Mouse (Mus musculus) neural tube, postnatal 0 days (tissue): ENCODE data around the gene Tmem11. TPM values are rescaled to one million over a fixed set of nuclear protein-coding genes. Genes with fewer than 3 reads are reported as not detected.

Source experiments
- polyA plus RNA-seq: library from polyadenylated mRNA; unstranded; fragments of >200 nt; fragmentation: Nextera tagmentation; extraction: Ambion mirVana; gene quantifications from 2 replicates; pipeline ENCODE4 v1.2.1, GENCODE M21; 2015

Tmem11 gene
- polyA plus RNA-seq: 49.8 and 60.0 TPM in 2 replicates

DNA sequence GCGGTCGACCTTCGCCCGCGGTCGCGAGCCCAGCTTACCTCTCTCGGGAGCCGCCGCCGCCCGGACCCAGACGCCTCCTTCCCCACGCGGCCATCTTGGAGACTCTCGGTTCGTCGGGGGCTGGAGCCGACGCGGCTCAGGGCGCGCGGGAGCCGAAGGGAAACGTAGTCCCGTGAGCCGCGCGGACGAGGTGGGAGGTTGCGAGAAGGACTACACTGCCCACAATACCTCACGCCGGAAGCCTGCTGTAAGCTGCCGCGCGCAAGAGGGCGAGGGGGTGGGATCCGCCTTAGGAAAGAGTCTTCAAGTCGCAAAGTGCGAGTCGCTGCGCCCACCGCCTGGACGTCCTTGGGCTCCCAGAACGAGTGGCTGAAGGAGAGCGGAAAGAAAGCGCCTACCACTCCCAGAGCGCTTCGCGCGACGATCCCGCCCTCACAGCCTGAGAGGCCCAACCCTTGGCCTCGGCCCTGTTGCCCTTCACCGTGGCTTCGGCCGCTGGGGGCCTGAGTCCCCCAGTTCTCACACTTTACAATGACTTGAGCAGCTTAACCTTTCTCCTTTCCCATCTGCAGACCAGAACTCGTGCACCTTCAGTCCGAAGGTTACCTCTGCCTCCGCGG lies at the start of gene Tmem11:
Gene Tmem11 (minus strand): TSS at position 598 of the 620 bp plus-strand sequence.

DNA sequence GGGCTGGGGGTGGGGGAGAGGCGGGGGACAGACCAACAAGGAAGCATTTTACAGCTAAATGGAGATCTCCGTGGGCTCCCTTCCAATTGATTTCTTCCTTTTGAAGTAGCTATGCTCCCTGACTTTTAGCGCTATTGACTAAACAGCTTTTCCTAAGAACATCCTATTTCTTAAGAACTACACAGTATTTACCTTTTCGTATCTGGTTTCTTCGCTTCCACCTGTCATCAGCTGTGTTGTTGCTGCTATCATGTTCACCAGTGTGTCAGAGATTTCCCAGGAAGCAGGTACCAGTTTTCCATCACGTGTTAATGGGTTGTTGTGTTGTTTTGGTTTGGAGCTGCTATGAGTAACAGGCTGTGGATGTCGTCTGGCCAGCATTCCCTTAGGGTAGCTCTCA lies 35.4 kb upstream of the Tmem11 start, which contains the start of gene Natd1:
Gene Natd1 (minus strand): TSS at position 260 of the 400 bp plus-strand sequence.

DNA sequence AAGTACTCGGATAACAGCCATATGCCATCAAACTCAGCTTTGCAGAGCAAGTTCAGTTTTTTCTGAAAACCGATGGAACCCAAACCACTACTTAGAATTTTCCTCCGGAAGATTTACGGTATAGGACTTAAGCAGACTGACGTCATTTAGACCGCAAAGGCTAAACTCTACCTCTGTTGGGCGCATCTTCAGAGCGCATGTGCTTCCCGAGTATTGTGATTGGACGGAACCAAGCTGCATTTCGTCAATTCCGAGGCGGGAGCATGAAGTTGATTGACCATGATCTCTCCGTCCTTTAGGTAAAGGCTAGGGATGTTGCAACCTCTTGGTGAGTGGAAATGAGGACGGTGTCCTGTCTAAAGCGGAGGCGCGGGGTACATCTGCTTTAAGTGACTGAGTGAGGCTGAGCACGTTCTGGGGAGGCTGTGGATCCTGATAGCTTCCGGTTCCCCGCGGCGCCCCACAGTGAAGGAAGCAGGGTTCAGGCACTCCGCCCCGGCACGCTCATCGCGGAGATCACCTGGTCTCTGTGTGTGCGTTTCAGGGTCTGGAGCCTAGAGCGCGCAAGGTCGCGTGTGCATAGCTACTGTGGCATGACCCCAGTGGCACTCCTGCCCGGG lies 48.5 kb downstream of the Tmem11 start, which contains the start of gene Dhrs7b:
Gene Dhrs7b (plus strand): TSS at position 199 of the 620 bp plus-strand sequence.

Other genes with a start within 250 kb of the Tmem11 start
- gene Llgl1, start 179.5 kb downstream of the Tmem11 start, polyA plus RNA-seq: 28.1 and 31.3 TPM in 2 replicates
- 51.7 and 59.7 TPM in 2 replicates for gene Flii, start 152.0 kb downstream of the Tmem11 start, polyA plus RNA-seq
- gene Mief2, start 150.9 kb downstream of the Tmem11 start, polyA plus RNA-seq: 22.4 and 22.6 TPM in 2 replicates
- 4.6 and 5.5 TPM in 2 replicates for gene Top3a, start 101.9 kb downstream of the Tmem11 start, polyA plus RNA-seq
- 2.9 and 3.6 TPM in 2 replicates for gene Smcr8, start 101.7 kb downstream of the Tmem11 start, polyA plus RNA-seq
- gene Shmt1, start 67.6 kb downstream of the Tmem11 start, polyA plus RNA-seq: 4.0 and 6.0 TPM in 2 replicates
- gene Dhrs7b, start 48.6 kb downstream of the Tmem11 start, polyA plus RNA-seq: 36.0 and 38.9 TPM in 2 replicates
- gene Natd1, start 35.5 kb upstream of the Tmem11 start, polyA plus RNA-seq: 11.6 and 14.0 TPM in 2 replicates
- gene Map2k3, start 52.8 kb upstream of the Tmem11 start, polyA plus RNA-seq: 24.3 and 24.4 TPM in 2 replicates
- 3.2 and 4.3 TPM in 2 replicates for gene Kcnj12, start 143.3 kb upstream of the Tmem11 start, polyA plus RNA-seq
- gene Tnfrsf13b, start 247.5 kb upstream of the Tmem11 start, polyA plus RNA-seq: 1.9 and 2.5 TPM in 2 replicates